Mouse (Mus musculus) hematopoietic multipotent progenitor cell, adult 10-12 weeks (in vitro differentiated cells): ENCODE data around the gene Fmr1nb. TPM values are rescaled to one million over a fixed set of nuclear protein-coding genes. Genes with fewer than 3 reads are reported as not detected.

Source experiments
- polyA plus RNA-seq: library from polyadenylated mRNA; stranded (reverse); fragments of >175 nt; gene quantifications from 2 replicates; pipeline ENCODE4 v1.2.3, GENCODE M21; 2012; ENCODE audit warnings: low replicate concordance

The Fmr1nb gene
- not detected in 2 replicates for polyA plus RNA-seq

DNA sequence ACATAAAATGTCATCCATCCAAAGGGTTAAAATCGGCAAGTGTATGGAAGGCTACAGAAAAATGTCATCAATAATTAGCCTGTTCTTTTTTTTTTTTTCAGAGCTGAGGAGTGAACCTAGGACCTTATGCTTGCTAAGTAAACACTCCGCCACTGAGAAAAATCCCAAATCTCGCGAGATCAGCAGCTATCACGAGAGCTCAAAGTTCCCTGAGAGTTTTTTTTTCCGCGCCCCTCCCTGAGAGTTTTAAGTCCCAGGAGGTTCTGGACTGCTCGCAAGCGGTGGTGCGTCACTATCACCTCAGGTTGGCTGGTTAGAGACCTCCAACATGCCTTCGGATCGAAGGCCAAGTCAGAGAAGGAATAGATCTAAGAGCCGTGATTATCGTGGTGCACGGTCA, at the start of gene Fmr1nb:
Fmr1nb (plus strand) TSS at position 234 of the 400 bp plus-strand sequence.

GRCm38 (mm10) chrX:68821059-68821458, 59.4 kb downstream of the Fmr1nb start, which contains the start of gene Gm14698:
Gene Gm14698 (plus strand): TSS chrX:68821093.

Other genes with a start within 250 kb of the Fmr1nb start
- 18.7 and 19.2 TPM in 2 replicates for gene Fmr1, start 83.3 kb upstream of the Fmr1nb start, polyA plus RNA-seq
- gene Gm14698, start 59.3 kb downstream of the Fmr1nb start, polyA plus RNA-seq = 0.08 and 1.0 TPM in 2 replicates
- gene Gm6812, start 131.2 kb downstream of the Fmr1nb start, polyA plus RNA-seq = not detected in 2 replicates